Mouse (Mus musculus) lung, postnatal 0 days (tissue): Measurements from ENCODE around the gene Dpp3.

Experiments
- CTCF ChIP-seq: IDR thresholded peaks from 2 replicates; pipeline ENCODE4 v1.5.1; 2016; ENCODE audit warnings: antibody characterized with exemption, mild to moderate bottlenecking
- EP300 ChIP-seq: IDR thresholded peaks from 2 replicates; pipeline ENCODE4 v1.6.1; 2016; ENCODE audit warnings: antibody characterized with exemption, mild to moderate bottlenecking, control low read depth

GRCm38 (mm10) chr19:4876241-4876640, 51.8 kb downstream of the Dpp3 start:
- TF ChIP-seq CTCF (no peak), EP300 (no peak)
